Mouse (Mus musculus) testis, adult 2 months (tissue): ENCODE measurements at regions not wholly inside any gene's neighbourhood (a gene's known extent, or its start where the extent isn't known, plus 50 kb on each side); places are given as distances from the start of the nearest gene placed in this dataset.

Source experiments
- CTCF ChIP-seq: fragments of 200-500 bp; IDR thresholded peaks from 2 replicates; pipeline ENCODE4 v1.5.1; 2012; ENCODE audit warnings: low read depth, mild to moderate bottlenecking, inconsistent platforms, low read length, moderate library complexity; ENCODE audit not compliant: control insufficient read depth, insufficient read depth, insufficient replicate concordance
- POLR2A ChIP-seq: fragments of 200-500 bp; IDR thresholded peaks from 2 replicates; pipeline ENCODE4 v1.6.1; 2012; ENCODE audit warnings: low read depth, mild to moderate bottlenecking, inconsistent platforms, low read length, moderate library complexity; ENCODE audit not compliant: control insufficient read depth

DNA sequence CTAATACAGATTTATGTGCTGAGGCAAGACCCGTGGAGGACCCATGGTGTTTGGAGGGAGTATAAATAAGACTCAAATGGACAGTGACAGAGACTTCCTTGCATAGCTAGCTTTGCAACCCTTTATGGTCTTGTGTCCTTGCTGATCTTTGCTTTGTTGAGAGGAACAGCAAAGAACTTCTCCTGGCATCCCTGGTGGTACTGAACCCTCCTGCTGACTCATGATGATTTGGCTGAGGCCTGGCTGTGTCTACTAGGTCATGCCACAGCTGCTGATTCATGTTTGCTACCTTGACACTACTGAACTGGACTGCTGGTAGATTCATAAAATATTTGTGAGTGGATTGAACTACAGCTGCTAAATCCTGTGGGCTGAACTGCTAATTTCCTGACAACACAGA is 73.1 kb upstream of the Gpr141 start:
- TF ChIP-seq POLR2A (no peak), CTCF (no peak)
